11 mouse cellular contexts compared by ENCODE assay signal in genomic region chr8:46445964-46446915, GRCm38 (mm10). TPM values are rescaled to one million over a fixed set of nuclear protein-coding genes. Genes with fewer than 3 reads are reported as not detected.
DNase-seq lines count a peak whose midpoint lies in the region; ATAC-seq and TF ChIP-seq lines count a peak whose summit lies in the region.
"Had no signal": no experiment of that assay in that cellular context is flagged by ENCODE, and none has a peak within 500 bp of the region (broad histone marks: within the 10 kb centered on the region; RNA-seq: fewer than 3 reads in every experiment).

No protein-coding gene starts in this region.

- no peaks in the 10 kb centered on the region for H3K27me3 ChIP-seq in lung, embryonic 16.5 days (ENCODE audit: control insufficient read depth, insufficient read depth, low read depth, low read length)
- H3K27me3 ChIP-seq in kidney, postnatal 0 days (ENCODE audit: insufficient read depth, low read length) = no peaks in the 10 kb centered on the region
- no peaks in the 10 kb centered on the region for H3K27me3 ChIP-seq in stomach, embryonic 15.5 days (replicated peaks)
- no peaks in the 10 kb centered on the region for H3K27me3 ChIP-seq in midbrain, embryonic 15.5 days (replicated peaks)
- H3K27me3 ChIP-seq: neural tube, embryonic 12.5 days had no signal

- no peak overlapping the region for H3K27ac ChIP-seq in lung, embryonic 16.5 days (ENCODE audit: low read length)
- peak overlapping the region; percentile 25 for H3K27ac ChIP-seq in kidney, postnatal 0 days
- 0 out of 2 replicates have a peak overlapping the region, but pooled peaks have one; percentile 42 for H3K27ac ChIP-seq in stomach, embryonic 15.5 days
- H3K27ac ChIP-seq in midbrain, embryonic 15.5 days = no peak overlapping the region
- H3K27ac ChIP-seq: neural tube, embryonic 12.5 days had no signal

- DNase-seq in adrenal gland, postnatal 14 days = peak; percentile 16
- DNase-seq in adrenal gland, postnatal 25 days = no peak
- DNase-seq in lung, postnatal 14 days = no peak
- no peak for DNase-seq in kidney, postnatal 0 days (ENCODE audit: low spot score)
- DNase-seq in left cerebral cortex, postnatal 25 days (ENCODE audit: low spot score in 2 of 2) = no peak
- DNase-seq: adrenal gland, postnatal 36 days; lung, adult 18-20 months had no signal

- no peaks in the 10 kb centered on the region for H3K9me3 ChIP-seq in lung, embryonic 16.5 days (ENCODE audit: control insufficient read depth, low read length)
- H3K9me3 ChIP-seq in kidney, postnatal 0 days (replicated peaks; ENCODE audit: low read length) = no peaks in the 10 kb centered on the region
- H3K9me3 ChIP-seq in stomach, embryonic 15.5 days = no peaks in the 10 kb centered on the region
- no peaks in the 10 kb centered on the region for H3K9me3 ChIP-seq in midbrain, embryonic 15.5 days
- H3K9me3 ChIP-seq: neural tube, embryonic 12.5 days had no signal

- no peak for TF ChIP-seq CTCF in kidney, postnatal 0 days (IDR thresholded peaks at IDR 0.05; ENCODE audit: low read depth)

- no peak overlapping the region for H3K4me3 ChIP-seq in lung, embryonic 16.5 days (ENCODE audit: low read length)
- H3K4me3 ChIP-seq in kidney, postnatal 0 days (replicated peaks; ENCODE audit: low read depth, low read length) = no peak overlapping the region
- H3K4me3 ChIP-seq in stomach, embryonic 15.5 days (replicated peaks) = no peak overlapping the region
- H3K4me3 ChIP-seq in midbrain, embryonic 15.5 days = no peak overlapping the region
- H3K4me3 ChIP-seq: neural tube, embryonic 12.5 days had no signal

- WGBS in lung, embryonic 16.5 days = 16% methylated on average over 12 of the region's 12 CpGs
- whole genome bisulfite sequencing in kidney, postnatal 0 days = 26% methylated on average over 12 of the region's 12 CpGs
- 29% methylated on average over 12 of the region's 12 CpGs for WGBS in stomach, embryonic 15.5 days
- WGBS in midbrain, embryonic 15.5 days = 57% methylated on average over 12 of the region's 12 CpGs

- ATAC-seq in lung, embryonic 16.5 days (ENCODE audit: low read depth) = peak; percentile 41; the same call in 1 of the 2 replicates
- ATAC-seq in kidney, postnatal 0 days (replicated peaks; ENCODE audit: low FRiP score, low read depth) = peak; percentile 30; the same call in 1 of the 2 replicates
- peak; percentile 52 for ATAC-seq in stomach, embryonic 15.5 days (ENCODE audit: insufficient read depth, low FRiP score, low read depth)
- no peak for ATAC-seq in midbrain, embryonic 15.5 days (replicated peaks)

- H3K36me3 ChIP-seq in lung, embryonic 16.5 days (ENCODE audit: control insufficient read depth, insufficient read depth, low read length) = no peaks in the 10 kb centered on the region
- H3K36me3 ChIP-seq in kidney, postnatal 0 days (ENCODE audit: insufficient read depth, low read length) = no peaks in the 10 kb centered on the region
- H3K36me3 ChIP-seq in stomach, embryonic 15.5 days = no peaks in the 10 kb centered on the region
- no peaks in the 10 kb centered on the region for H3K36me3 ChIP-seq in midbrain, embryonic 15.5 days (replicated peaks)
- H3K36me3 ChIP-seq: neural tube, embryonic 12.5 days had no signal

- intact Hi-C loops in left cerebral cortex, postnatal 25 days (cut with DNase I) = no loop called here

- no peak overlapping the region for H3K9ac ChIP-seq in lung, embryonic 16.5 days (ENCODE audit: low read length)
- H3K9ac ChIP-seq in kidney, postnatal 0 days (ENCODE audit: low read depth, low read length) = no peak overlapping the region
- no peak overlapping the region for H3K9ac ChIP-seq in stomach, embryonic 15.5 days
- H3K9ac ChIP-seq in midbrain, embryonic 15.5 days = no peak overlapping the region
- H3K9ac ChIP-seq: neural tube, embryonic 12.5 days had no signal

- H3K4me2 ChIP-seq in lung, embryonic 16.5 days (ENCODE audit: low read depth, low read length) = no peak overlapping the region
- no peak overlapping the region for H3K4me2 ChIP-seq in kidney, postnatal 0 days (ENCODE audit: low read length)
- peak overlapping the region; percentile 27; the same call in 1 of the 2 replicates for H3K4me2 ChIP-seq in stomach, embryonic 15.5 days
- H3K4me2 ChIP-seq in midbrain, embryonic 15.5 days = no peak overlapping the region
- H3K4me2 ChIP-seq: neural tube, embryonic 12.5 days had no signal

- H3K4me1 ChIP-seq in lung, embryonic 16.5 days (replicated peaks; ENCODE audit: control insufficient read depth, insufficient read depth, low read length) = peaks cover 4% of the 10 kb centered on the region; the same call in 1 of the 2 replicates
- H3K4me1 ChIP-seq in kidney, postnatal 0 days (replicated peaks; ENCODE audit: insufficient read depth, low read length) = no peaks in the 10 kb centered on the region
- 0 out of 2 replicates have a peak, but pooled peaks cover 4% of the 10 kb centered on the region for H3K4me1 ChIP-seq in stomach, embryonic 15.5 days
- H3K4me1 ChIP-seq in midbrain, embryonic 15.5 days = peaks cover 4% of the 10 kb centered on the region; the same call in 1 of the 2 replicates

RNA-seq across cellular contexts. Expression of gene Acsl1, which starts 24.6 kb away (rescaled TPM):
- 631 and 851 TPM in 2 replicates for total RNA-seq in adrenal gland, postnatal 14 days (2021)
- 295 and 361 TPM in 2 replicates for total RNA-seq in adrenal gland, postnatal 25 days (2021)
- 20.3 and 23.5 TPM in 2 replicates for polyA plus RNA-seq in lung, embryonic 16.5 days (2015; fragmentation: Nextera tagmentation; extraction: Ambion mirVana)
- 47.0 and 49.7 TPM in 2 replicates for polyA plus RNA-seq in kidney, postnatal 0 days (2015; fragmentation: Nextera tagmentation; extraction: Ambion mirVana)
- polyA plus RNA-seq in stomach, embryonic 15.5 days (2015; fragmentation: Nextera tagmentation; extraction: Ambion mirVana) = 24.1 and 25.7 TPM in 2 replicates
- 10 to 100 TPM; 42.2 to 49.0 TPM for total RNA-seq in left cerebral cortex, postnatal 25 days (2021)
- polyA plus RNA-seq in midbrain, embryonic 15.5 days (2015; fragmentation: Nextera tagmentation; extraction: Ambion mirVana) = 17.2 and 18.8 TPM in 2 replicates

Comparison
In these comparisons a context has a peak if more than half of its experiments do, and no peak if none do; other contexts are left out.
1. H3K27ac ChIP-seq: peak in kidney, postnatal 0 days (single experiment) and stomach, embryonic 15.5 days (single experiment); none in lung, embryonic 16.5 days (single experiment) and midbrain, embryonic 15.5 days (single experiment).